Mouse (Mus musculus) right cerebral cortex, adult 18-20 months (tissue): Measurements from ENCODE around the gene Sema5a.
A peak's percentile ranks its signal among the peaks of the same experiment; 100 is the strongest.

Experiments
- DNase-seq: peaks from one replicate; pipeline ENCODE4 v3.0.0; 2022; ENCODE audit warnings: mixed read lengths

Sema5a gene

GRCm38 (mm10) chr15:32568181-32568857 lies 323.7 kb downstream of the Sema5a start:
- DNase-seq: peak; percentile 23

GRCm38 (mm10) chr15:32568858-32569387 lies 324.3 kb downstream of the Sema5a start:
- DNase-seq: peak; percentile 3

- no peak for DNase-seq
Observed at GRCm38 (mm10) chr15:32574327-32574726, 329.7 kb downstream of the Sema5a start.

- no peak for DNase-seq
Observed at GRCm38 (mm10) chr15:32575212-32575611, 330.6 kb downstream of the Sema5a start.

- no peak for DNase-seq
Observed at GRCm38 (mm10) chr15:32579351-32579750, 334.7 kb downstream of the Sema5a start.

GRCm38 (mm10) chr15:32590641-32591040 lies 346.0 kb downstream of the Sema5a start:
- DNase-seq: no peak

GRCm38 (mm10) chr15:32593746-32594145 lies 349.1 kb downstream of the Sema5a start:
- no peak for DNase-seq

- DNase-seq: no peak
Observed at GRCm38 (mm10) chr15:32596574-32596973, 352.0 kb downstream of the Sema5a start.

- DNase-seq: no peak
Observed at GRCm38 (mm10) chr15:32597189-32597588, 352.6 kb downstream of the Sema5a start.

GRCm38 (mm10) chr15:32607236-32607635 lies 362.6 kb downstream of the Sema5a start:
- no peak for DNase-seq

- no peak for DNase-seq
Observed at GRCm38 (mm10) chr15:32610776-32611175, 366.2 kb downstream of the Sema5a start.

- DNase-seq: no peak
Observed at GRCm38 (mm10) chr15:32611201-32611600, 366.6 kb downstream of the Sema5a start.

- DNase-seq: no peak
Observed at GRCm38 (mm10) chr15:32613718-32614117, 369.1 kb downstream of the Sema5a start.

- no peak for DNase-seq
Observed at GRCm38 (mm10) chr15:32615773-32616172, 371.2 kb downstream of the Sema5a start.

- DNase-seq: no peak
Observed at GRCm38 (mm10) chr15:32619199-32619598, 374.6 kb downstream of the Sema5a start.

- no peak for DNase-seq
Observed at GRCm38 (mm10) chr15:32623037-32623739, 378.6 kb downstream of the Sema5a start.

- DNase-seq: no peak
Observed at GRCm38 (mm10) chr15:32624106-32624505, 379.5 kb downstream of the Sema5a start.

- no peak for DNase-seq
Observed at GRCm38 (mm10) chr15:32626031-32626430, 381.4 kb downstream of the Sema5a start.

- no peak for DNase-seq
Observed at GRCm38 (mm10) chr15:32633713-32634112, 389.1 kb downstream of the Sema5a start.

- no peak for DNase-seq
Observed at GRCm38 (mm10) chr15:32637879-32638278, 393.3 kb downstream of the Sema5a start.

- DNase-seq: no peak
Observed at GRCm38 (mm10) chr15:32647061-32647687, 402.6 kb downstream of the Sema5a start.

- no peak for DNase-seq
Observed at GRCm38 (mm10) chr15:32654046-32654445, 409.4 kb downstream of the Sema5a start.

GRCm38 (mm10) chr15:32656017-32656416 lies 411.4 kb downstream of the Sema5a start:
- no peak for DNase-seq

- DNase-seq: no peak
Observed at GRCm38 (mm10) chr15:32676446-32676845, 431.8 kb downstream of the Sema5a start.
